ENCODE assay signal across 7 mouse cellular contexts in the genomic region with DNA sequence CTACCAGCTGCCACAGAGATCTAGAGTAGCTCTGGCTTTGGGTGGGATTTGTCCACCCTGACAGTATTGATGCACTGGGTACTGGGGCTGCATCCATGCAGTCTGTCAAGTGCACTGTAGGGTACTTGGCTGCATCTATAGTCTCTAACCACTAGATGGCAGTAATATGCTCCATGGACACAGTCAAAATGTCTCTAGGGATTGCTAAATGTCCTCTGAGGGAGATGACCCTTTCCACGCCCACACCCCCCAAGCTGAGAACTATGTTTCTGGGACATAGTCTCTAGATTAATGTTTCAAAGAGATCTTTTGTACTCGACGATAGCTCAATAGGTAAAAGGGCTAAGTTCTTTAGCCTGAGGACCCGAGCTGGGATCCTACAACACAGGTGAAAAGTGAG. TPM values are rescaled to one million over a fixed set of nuclear protein-coding genes. Genes with fewer than 3 reads are reported as not detected.
DNase-seq lines count a peak whose midpoint lies in the region; ATAC-seq and TF ChIP-seq lines count a peak whose summit lies in the region.

No protein-coding gene starts in this region.

- no peaks in the 10 kb centered on the region; the same call in 1 of the 2 replicates for H3K9me3 ChIP-seq in kidney, embryonic 16.5 days (ENCODE audit: low read length)

- H3K4me3 ChIP-seq in kidney, adult 2 months (ENCODE audit: insufficient read depth, low read depth, low read length): no peak overlapping the region
- H3K4me3 ChIP-seq in kidney, embryonic 16.5 days (ENCODE audit: low read length): no peak overlapping the region

- ATAC-seq in kidney, embryonic 16.5 days (ENCODE audit: low FRiP score, low TSS enrichment): no peak

- 30% methylated on average over 4 of the region's 4 CpGs for WGBS in kidney, adult 2 months
- 34% methylated on average over 4 of the region's 4 CpGs for WGBS in kidney, embryonic 16.5 days

- TF ChIP-seq POLR2A in kidney, adult 2 months (IDR thresholded peaks at IDR 0.05; ENCODE audit: low read depth, low read length): no peak

- peak; percentile 46 for DNase-seq in kidney, adult 2 months
- DNase-seq in NIH3T3 (ENCODE audit: low read depth): peak; percentile 51
- DNase-seq in embryo, embryonic 11.5 days (ENCODE audit: low read depth, low spot score): peak; percentile 17
- DNase-seq in lung, postnatal 14 days: peak; percentile 5
- no peak for DNase-seq in layer of hippocampus, postnatal 25 days (ENCODE audit: extremely low spot score in 1 of 2, low spot score in 1 of 2)
- no peak for DNase-seq in cerebellum, postnatal 36 days

- no peaks in the 10 kb centered on the region for H3K27me3 ChIP-seq in kidney, adult 2 months (replicated peaks; ENCODE audit: control insufficient read depth, insufficient read depth, low read length)
- H3K27me3 ChIP-seq in kidney, embryonic 16.5 days (ENCODE audit: insufficient read depth, low read length): no peaks in the 10 kb centered on the region

- no peak overlapping the region for H3K4me2 ChIP-seq in kidney, embryonic 16.5 days (replicated peaks; ENCODE audit: low read depth, low read length)

- H3K4me1 ChIP-seq in kidney, adult 2 months (ENCODE audit: control insufficient read depth, insufficient read depth, low read length): no peaks in the 10 kb centered on the region
- H3K4me1 ChIP-seq in kidney, embryonic 16.5 days (ENCODE audit: insufficient read depth, low read length): no peaks in the 10 kb centered on the region

- peak; percentile 59 for TF ChIP-seq CTCF in kidney, adult 2 months (conservative IDR thresholded peaks at IDR 0.05; ENCODE audit: insufficient read depth, insufficient read length, low read depth, low read length)

- no peak overlapping the region for H3K9ac ChIP-seq in kidney, embryonic 16.5 days (replicated peaks; ENCODE audit: low read length)

- H3K27ac ChIP-seq in kidney, adult 2 months (ENCODE audit: insufficient read depth, low read depth, low read length): no peak overlapping the region
- no peak overlapping the region for H3K27ac ChIP-seq in kidney, embryonic 16.5 days (ENCODE audit: low read length)

- no peaks in the 10 kb centered on the region for H3K36me3 ChIP-seq in kidney, adult 2 months (ENCODE audit: control insufficient read depth, insufficient read depth, low read length)
- H3K36me3 ChIP-seq in kidney, embryonic 16.5 days (ENCODE audit: insufficient read depth, low read length): no peaks in the 10 kb centered on the region

RNA-seq across cellular contexts. Expression of a gene that starts 42.8 kb away (rescaled TPM):
- 4.5 and 7.0 TPM in 2 replicates for polyA plus RNA-seq in kidney, adult 2 months (2012; rRNA removed)
- polyA plus RNA-seq in kidney, embryonic 16.5 days (2015; fragmentation: Nextera tagmentation; extraction: Ambion mirVana): 4.7 and 5.7 TPM in 2 replicates
- total RNA-seq in layer of hippocampus, postnatal 25 days (2021): 10 to 100 TPM in 1 of 2 experiments, 1 to 10 TPM in 1; 9.0 to 13.5 TPM

Comparison
In these comparisons a context has a peak if more than half of its experiments do, and no peak if none do; other contexts are left out.
1. DNase-seq: peak in kidney, adult 2 months (single experiment), NIH3T3 (single experiment), embryo, embryonic 11.5 days (single experiment) and lung, postnatal 14 days (single experiment); none in layer of hippocampus, postnatal 25 days (0 of 2) and cerebellum, postnatal 36 days (0 of 2).